Mouse (Mus musculus) G1E (cell line): Measurements from ENCODE around the gene Ltbp1. TPM values are rescaled to one million over a fixed set of nuclear protein-coding genes. Genes with fewer than 3 reads are reported as not detected.

Experiments used
- ATAC-seq: 2 replicates; pipeline ENCODE4 v1.8.0; 2016; ENCODE audit warnings: mild to moderate bottlenecking; ENCODE audit not compliant: insufficient number of reproducible peaks, poor library complexity, low FRiP score, severe bottlenecking; ENCODE audit errors: extremely low read depth
- DNase-seq: peaks from one replicate; pipeline ENCODE4 v3.0.0; 2012; ENCODE audit warnings: low spot score
- H3K27me3 ChIP-seq: 2 replicates; pipeline ENCODE4 v1.6.1; 2012; ENCODE audit warnings: mild to moderate bottlenecking, low read length, inconsistent platforms; ENCODE audit not compliant: insufficient read depth
- H3K36me3 ChIP-seq: replicated peaks from 2 replicates; pipeline ENCODE3; 2012; ENCODE audit warnings: mild to moderate bottlenecking, inconsistent platforms
- H3K4me1 ChIP-seq: 2 replicates; pipeline ENCODE4 v1.6.1; 2012; ENCODE audit warnings: low read depth, low read length, inconsistent platforms, mixed read lengths; ENCODE audit not compliant: insufficient read depth
- H3K4me3 ChIP-seq: 2 replicates; pipeline ENCODE4 v1.5.1; 2012; ENCODE audit warnings: low read depth, mild to moderate bottlenecking, inconsistent platforms, low read length, moderate library complexity, mixed read lengths
- H3K9me3 ChIP-seq: replicated peaks from 2 replicates; pipeline ENCODE4 v1.6.1; 2012; ENCODE audit warnings: inconsistent platforms
- CTCF ChIP-seq: IDR thresholded peaks from 2 replicates; pipeline ENCODE4 v1.5.1; 2012; ENCODE audit warnings: low read depth, low read length, inconsistent platforms, mixed read lengths
- GATA1 ChIP-seq: IDR thresholded peaks from 2 replicates; pipeline ENCODE4 v1.6.1; 2012; ENCODE audit warnings: borderline replicate concordance, low read length, inconsistent platforms, mixed read lengths
- GATA2 ChIP-seq: IDR thresholded peaks from 2 replicates; pipeline ENCODE4 v1.6.1; 2012; ENCODE audit warnings: low read depth, low read length, inconsistent platforms, borderline replicate concordance
- POLR2AphosphoS5 ChIP-seq: IDR thresholded peaks from 2 replicates; pipeline ENCODE4 v1.6.1; 2012; ENCODE audit warnings: low read depth, low read length, inconsistent platforms; ENCODE audit not compliant: insufficient replicate concordance
- TAL1 ChIP-seq: conservative IDR thresholded peaks from 2 replicates; pipeline ENCODE4 v1.6.1; 2012; ENCODE audit warnings: low read depth, low read length, inconsistent platforms, mixed read lengths
- polyA plus RNA-seq: library from polyadenylated mRNA; stranded (reverse); fragments of >175 nt; gene quantifications from 2 replicates; pipeline ENCODE4 v1.2.3, GENCODE M21; 2012
- total RNA-seq, 2 experiments: library from RNA; stranded (forward) in 1 of 2; stranded (reverse) in 1 of 2; fragments of 200-1000 nt in 1 of 2; fragments of >200 nt in 1 of 2; fragmentation: Nextera tagmentation in 1 of 2; gene quantifications; 2 replicates each; pipeline ENCODE4 v1.2.3; 2014 to 2017

The Ltbp1 gene
- total and polyA plus RNA-seq, 3 experiments, result 0.05 TPM; not detected in 2

GRCm38 (mm10) chr17:75051440-75051925, 46.1 kb downstream of the Ltbp1 start:
- Histone ChIP-seq H3K4me3 (no peak overlapping the region), H3K36me3 (no peaks in the 10 kb centered on the region), H3K9me3 (0 out of 2 replicates have a peak, but pooled peaks cover 3% of the 10 kb centered on the region), H3K4me1 (no peaks in the 10 kb centered on the region), H3K27me3 (no peaks in the 10 kb centered on the region)
- TF ChIP-seq CTCF (no peak), POLR2AphosphoS5 (no peak), GATA2 (no peak), GATA1 (no peak), TAL1 (no peak)
- ATAC-seq (no peak), DNase-seq (no peak)

- ATAC-seq, result no peak
- no peak for TF ChIP-seq CTCF
- TF ChIP-seq POLR2AphosphoS5, result no peak
- no peak for TF ChIP-seq GATA2
- TF ChIP-seq TAL1, result no peak
- TF ChIP-seq GATA1, result no peak
- H3K36me3 ChIP-seq, result no peaks in the 10 kb centered on the region
Observed at GRCm38 (mm10) chr17:75055235-75055634, 49.9 kb downstream of the Ltbp1 start.

GRCm38 (mm10) chr17:75055961-75056360, 50.6 kb downstream of the Ltbp1 start:
- H3K4me3 ChIP-seq, result no peak overlapping the region

More at GRCm38 (mm10) chr17:75055235-75055634, 49.9 kb downstream of the Ltbp1 start:
- Histone ChIP-seq H3K27me3 (no peaks in the 10 kb centered on the region), H3K9me3 (0 out of 2 replicates have a peak, but pooled peaks cover 3% of the 10 kb centered on the region), H3K4me1 (no peaks in the 10 kb centered on the region), H3K4me3 (no peak overlapping the region)
- no peak for DNase-seq

GRCm38 (mm10) chr17:75056631-75057030, 51.3 kb downstream of the Ltbp1 start:
- DNase-seq (no peak), ATAC-seq (no peak)
- H3K4me1 ChIP-seq, result no peaks in the 10 kb centered on the region
- H3K27me3 ChIP-seq, result no peaks in the 10 kb centered on the region
- H3K9me3 ChIP-seq, result 0 out of 2 replicates have a peak, but pooled peaks cover under 1% of the 10 kb centered on the region
- no peak overlapping the region for H3K4me3 ChIP-seq
- TF ChIP-seq CTCF (no peak), GATA1 (no peak), POLR2AphosphoS5 (no peak), GATA2 (no peak), TAL1 (no peak)
- no peaks in the 10 kb centered on the region for H3K36me3 ChIP-seq

More at GRCm38 (mm10) chr17:75055961-75056360, 50.6 kb downstream of the Ltbp1 start:
- no peak for TF ChIP-seq GATA2
- no peak for TF ChIP-seq POLR2AphosphoS5
- TF ChIP-seq TAL1, result no peak
- TF ChIP-seq CTCF, result no peak
- no peak for TF ChIP-seq GATA1
- H3K36me3 ChIP-seq, result no peaks in the 10 kb centered on the region
- no peaks in the 10 kb centered on the region for H3K27me3 ChIP-seq
- H3K4me1 ChIP-seq, result no peaks in the 10 kb centered on the region
- no peak for ATAC-seq
- H3K9me3 ChIP-seq, result 0 out of 2 replicates have a peak, but pooled peaks cover 3% of the 10 kb centered on the region
- DNase-seq, result no peak

- peaks cover 6% of the 10 kb centered on the region for H3K9me3 ChIP-seq
- no peaks in the 10 kb centered on the region for H3K36me3 ChIP-seq
- DNase-seq (no peak), ATAC-seq (no peak)
- no peaks in the 10 kb centered on the region for H3K4me1 ChIP-seq
- H3K27me3 ChIP-seq, result no peaks in the 10 kb centered on the region
- TF ChIP-seq GATA1, result no peak
- no peak for TF ChIP-seq TAL1
- TF ChIP-seq POLR2AphosphoS5, result no peak
- H3K4me3 ChIP-seq, result no peak overlapping the region
Observed at GRCm38 (mm10) chr17:75066340-75066739, 61.0 kb downstream of the Ltbp1 start.

GRCm38 (mm10) chr17:75067314-75067713, 61.9 kb downstream of the Ltbp1 start:
- no peak for ATAC-seq
- Histone ChIP-seq H3K9me3 (peaks cover 10% of the 10 kb centered on the region), H3K4me1 (no peaks in the 10 kb centered on the region), H3K36me3 (no peaks in the 10 kb centered on the region), H3K4me3 (no peak overlapping the region), H3K27me3 (no peaks in the 10 kb centered on the region)
- DNase-seq, result no peak
- TF ChIP-seq TAL1, result no peak
- TF ChIP-seq GATA1, result no peak
- no peak for TF ChIP-seq CTCF
- no peak for TF ChIP-seq POLR2AphosphoS5
- TF ChIP-seq GATA2, result no peak
